Mouse (Mus musculus): ENCODE data around the gene Spryd4.

- TF ChIP-seq POLR2A (IDR thresholded peaks at IDR 0.05; ENCODE audit: control insufficient read depth in 1 of 2, insufficient read depth in 1 of 2, low read depth in 1 of 2, low read length in 2 of 2, poor library complexity in 1 of 2) (no peak), CTCF (IDR thresholded peaks at IDR 0.05 in 2 of 3, conservative IDR thresholded peaks at IDR 0.05 in 1 of 3; ENCODE audit: control insufficient read depth in 1 of 3, insufficient read depth in 1 of 3, low read depth in 2 of 3, low read length in 3 of 3, poor library complexity in 1 of 3, severe bottlenecking in 1 of 3) (no peak; a peak in 1 of 6 replicates), POLR2AphosphoS5 (IDR thresholded peaks at IDR 0.05; ENCODE audit: borderline replicate concordance, low read depth, low read length) (no peak), RAD21 (IDR thresholded peaks at IDR 0.05; ENCODE audit: low read depth, low read length) (no peak)
Observed at GRCm38 (mm10) chr10:128191472-128191871, 20.1 kb downstream of the Spryd4 start.
